Mouse (Mus musculus): ENCODE results near the gene Rbpjl.

Rbpjl gene

DNA sequence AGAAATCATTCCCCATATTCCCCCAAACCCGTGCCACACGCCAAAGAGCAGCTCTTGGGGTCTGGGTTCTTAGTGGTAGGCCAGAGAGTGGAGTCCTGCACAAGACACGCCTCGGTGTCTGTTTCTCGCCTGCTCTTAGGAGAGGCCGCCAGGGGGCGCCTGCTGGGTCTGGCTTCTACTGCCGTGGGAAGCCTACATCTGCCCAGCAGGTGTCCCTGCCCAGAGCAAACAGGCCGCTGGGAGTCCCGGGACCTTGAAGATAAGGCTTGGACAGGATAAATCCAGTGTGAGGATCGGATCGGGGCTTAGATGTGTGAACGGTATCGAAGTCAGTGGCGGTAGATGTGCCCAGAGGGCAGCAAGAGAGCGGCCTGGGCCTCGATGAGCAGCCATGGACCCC lies at the start of gene Rbpjl:
Gene Rbpjl (plus strand): TSS at position 236 of the 400 bp plus-strand sequence.
- DNase-seq = peak; percentile 31

DNA sequence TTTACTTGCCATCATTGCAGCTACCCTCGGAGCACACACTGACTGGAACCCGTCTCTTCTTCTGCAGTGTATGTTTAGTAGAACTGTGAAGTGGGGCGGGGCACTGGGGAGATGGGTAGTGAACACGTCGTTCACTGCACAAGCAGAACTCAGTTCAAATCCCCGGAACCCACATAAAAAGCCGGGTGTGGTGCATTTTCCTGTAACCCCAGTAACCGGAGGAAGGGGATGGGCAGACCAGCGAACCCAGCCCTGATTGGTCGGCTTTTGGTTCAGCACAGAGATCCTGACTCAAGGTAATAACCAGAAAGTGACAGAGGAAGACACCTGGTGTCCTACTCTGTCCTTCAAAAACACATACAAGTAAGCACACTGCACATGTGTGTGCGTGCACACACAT lies 49.6 kb upstream of the Rbpjl start:
- no peak for DNase-seq

DNA sequence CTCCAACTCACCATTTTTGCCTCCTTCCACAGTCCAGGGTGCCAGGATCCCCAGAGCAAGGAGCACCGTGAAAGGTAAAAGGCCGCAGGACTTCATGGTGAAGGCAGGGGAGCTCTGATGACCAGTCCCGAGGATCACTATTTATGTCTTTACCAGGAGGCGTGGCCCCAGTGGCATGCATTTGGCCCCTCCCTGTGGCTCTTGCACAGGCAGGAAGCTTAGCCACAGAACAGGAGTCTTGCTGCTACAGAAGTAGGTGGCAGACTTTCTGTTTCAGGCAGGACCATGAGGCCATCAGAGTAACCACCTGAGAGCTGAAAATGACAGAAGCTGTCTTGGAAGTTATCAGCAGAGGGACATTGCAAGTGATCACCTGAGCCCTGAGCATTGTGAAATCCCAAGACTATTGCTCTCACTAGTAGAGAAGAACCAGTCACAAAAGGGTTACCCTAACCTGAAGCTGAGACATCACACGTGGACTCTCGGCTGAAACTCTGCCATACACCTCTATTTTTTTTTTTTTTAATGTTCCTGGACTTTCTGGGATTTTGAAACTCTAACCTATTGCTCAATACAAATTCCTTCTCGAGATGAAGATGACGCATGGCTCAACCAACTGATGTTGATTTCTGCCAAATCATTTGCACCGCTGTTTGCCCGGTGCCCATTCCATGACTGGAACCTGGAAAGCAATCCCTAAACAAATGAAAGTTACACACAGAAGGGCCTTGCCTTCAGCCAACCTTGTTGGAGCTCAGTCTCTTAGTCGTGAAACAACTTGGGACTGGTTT lies 46.6 kb upstream of the Rbpjl start:
- no peak for DNase-seq

DNA sequence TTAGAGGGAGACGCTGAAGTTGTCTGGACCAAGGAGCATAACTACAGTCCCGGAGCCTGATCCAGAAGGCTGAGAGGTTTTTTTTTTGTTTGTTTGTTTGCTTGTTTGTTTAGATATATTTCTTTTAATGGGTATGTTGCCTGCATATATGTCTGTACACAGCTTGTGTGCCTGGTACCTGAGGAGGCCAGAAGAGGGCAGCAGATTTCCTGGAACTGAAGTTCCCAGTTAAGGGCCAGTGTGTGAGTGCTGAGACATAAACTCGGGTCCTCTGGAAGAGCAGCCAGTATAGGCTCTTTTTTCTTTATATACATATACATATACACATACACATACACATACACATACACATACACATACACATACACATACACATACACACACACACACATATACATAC lies 44.6 kb upstream of the Rbpjl start:
- no peak for DNase-seq

DNA sequence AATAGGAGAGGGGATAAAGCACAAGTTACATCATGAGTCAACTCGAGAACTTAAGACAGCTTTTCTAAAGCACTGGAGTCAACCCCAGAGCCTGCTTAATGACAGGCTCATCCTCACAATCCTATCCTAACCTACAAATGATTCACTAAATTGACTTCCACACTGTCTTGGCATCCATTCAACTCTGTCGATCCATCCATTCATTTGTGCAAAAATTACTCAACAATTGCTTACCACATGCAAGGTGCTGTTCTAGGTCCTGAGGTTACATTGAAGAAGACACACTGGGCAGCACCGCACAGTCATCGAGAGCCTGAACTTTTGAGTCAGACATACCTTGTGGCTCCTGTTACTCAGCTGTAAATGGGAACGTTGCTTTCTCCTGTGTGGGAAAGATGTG lies 43.9 kb upstream of the Rbpjl start:
- no peak for DNase-seq

DNA sequence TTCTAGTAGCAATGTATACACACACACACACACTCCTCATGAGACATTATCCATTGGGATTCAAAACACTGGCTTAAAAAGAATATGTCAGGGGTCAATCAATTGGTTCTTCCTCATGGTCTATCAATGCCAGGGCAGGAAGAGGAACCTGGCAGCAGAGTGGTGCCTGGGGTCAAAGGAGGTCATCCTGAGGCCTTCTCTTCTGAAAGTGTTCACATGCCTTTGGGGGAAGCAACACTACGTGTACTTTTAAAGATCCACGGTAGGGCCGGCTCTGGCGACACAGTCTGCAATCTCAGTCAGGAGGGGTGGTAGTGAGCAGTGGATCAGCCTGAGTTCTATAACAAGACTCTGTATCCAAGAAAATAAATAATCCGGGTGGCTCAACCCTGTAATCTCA lies 43.3 kb upstream of the Rbpjl start:
- DNase-seq = no peak

DNA sequence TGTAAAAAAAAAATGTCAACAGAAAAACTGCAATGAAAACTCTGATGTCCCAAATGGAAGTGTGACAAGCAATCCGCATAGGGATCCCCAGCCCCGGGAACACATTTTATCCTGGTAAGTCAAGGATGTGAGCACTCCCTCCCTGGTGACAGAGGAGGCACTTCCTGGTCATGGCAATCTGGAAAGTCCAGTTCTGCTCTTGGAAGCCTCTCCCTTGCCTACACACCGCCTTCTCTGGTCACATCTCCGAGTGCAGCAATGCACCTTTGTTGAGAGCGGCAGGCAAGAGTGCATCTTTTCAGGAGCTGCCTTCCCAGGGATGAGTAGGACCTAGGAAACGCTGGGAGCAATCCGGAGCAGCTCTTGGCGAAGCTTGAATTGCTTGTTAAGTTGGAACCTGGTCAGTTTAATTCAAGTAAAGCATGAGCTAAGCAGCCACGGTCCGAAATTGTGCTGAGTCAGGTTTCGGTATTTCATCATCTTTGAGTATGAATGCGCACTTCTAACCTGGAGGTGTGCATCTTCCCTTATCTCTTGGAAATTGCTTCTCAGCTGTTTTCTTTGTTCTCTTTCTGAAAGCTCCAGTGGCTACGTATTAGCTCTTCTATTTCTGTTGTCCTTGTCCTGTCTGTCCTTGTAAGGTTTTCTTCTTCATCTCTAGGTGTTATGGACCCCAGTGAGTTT lies 41.8 kb upstream of the Rbpjl start:
- DNase-seq = no peak

DNA sequence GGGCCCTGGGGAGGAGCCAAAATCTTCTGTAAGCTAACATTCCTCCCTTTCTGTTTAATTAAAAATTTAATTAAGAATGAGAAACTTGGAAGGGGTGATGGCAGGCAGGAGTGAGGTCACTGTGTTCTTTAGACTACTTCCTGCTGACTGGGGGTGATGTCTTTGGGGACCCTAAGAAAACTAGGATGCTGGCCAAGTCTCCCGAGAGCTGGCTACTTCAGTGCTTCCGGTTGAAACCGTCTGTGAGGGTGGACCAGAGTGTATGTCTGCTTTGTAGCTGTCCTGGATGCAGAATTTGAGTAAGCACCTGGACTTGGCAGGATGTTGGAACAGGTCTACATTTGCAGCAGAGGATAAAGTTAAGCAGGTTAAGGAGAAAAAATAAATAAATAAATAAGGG lies 36.0 kb upstream of the Rbpjl start:
- no peak for DNase-seq

DNA sequence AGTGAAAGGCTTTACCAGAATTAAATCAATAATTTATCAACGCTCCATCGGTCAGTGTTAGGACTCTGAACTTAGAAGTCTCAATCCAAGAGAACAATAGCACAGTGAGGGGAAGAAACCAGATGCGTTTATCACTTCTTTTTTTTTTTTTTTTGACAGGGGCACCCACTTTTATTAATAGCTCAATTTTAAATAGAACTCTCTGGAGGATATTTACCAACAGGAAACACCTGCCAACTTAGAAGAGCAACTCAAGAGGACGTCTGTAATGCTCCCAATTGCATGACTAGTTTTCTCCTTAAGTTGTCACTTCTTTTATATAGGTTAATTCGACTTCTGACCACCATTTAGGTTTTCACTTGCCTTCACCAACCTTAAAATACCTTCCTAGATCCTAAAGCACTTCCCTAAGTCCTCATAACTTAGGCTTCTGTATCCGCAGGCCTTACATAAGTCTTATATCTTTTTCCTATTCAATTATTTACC lies 34.3 kb upstream of the Rbpjl start:
- DNase-seq = no peak

DNA sequence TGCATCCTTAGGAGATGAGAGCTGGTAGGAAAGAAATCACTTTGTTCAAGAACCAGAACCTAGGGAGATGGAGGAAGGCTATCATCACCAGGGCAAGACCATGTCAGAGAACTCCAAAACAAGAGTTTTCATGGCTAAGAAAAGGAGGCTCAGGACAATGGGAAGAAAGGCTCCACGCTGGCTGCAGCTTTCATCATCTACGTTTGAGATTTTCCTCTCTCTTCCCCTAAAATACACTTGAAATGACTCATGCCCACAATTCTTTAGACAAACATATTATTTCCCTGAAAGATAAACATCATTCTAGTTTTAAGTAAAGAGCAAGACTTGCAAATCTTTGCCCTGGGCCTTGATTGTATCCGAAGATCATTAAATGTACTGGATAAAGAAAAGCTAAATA lies 31.6 kb upstream of the Rbpjl start:
- no peak for DNase-seq

DNA sequence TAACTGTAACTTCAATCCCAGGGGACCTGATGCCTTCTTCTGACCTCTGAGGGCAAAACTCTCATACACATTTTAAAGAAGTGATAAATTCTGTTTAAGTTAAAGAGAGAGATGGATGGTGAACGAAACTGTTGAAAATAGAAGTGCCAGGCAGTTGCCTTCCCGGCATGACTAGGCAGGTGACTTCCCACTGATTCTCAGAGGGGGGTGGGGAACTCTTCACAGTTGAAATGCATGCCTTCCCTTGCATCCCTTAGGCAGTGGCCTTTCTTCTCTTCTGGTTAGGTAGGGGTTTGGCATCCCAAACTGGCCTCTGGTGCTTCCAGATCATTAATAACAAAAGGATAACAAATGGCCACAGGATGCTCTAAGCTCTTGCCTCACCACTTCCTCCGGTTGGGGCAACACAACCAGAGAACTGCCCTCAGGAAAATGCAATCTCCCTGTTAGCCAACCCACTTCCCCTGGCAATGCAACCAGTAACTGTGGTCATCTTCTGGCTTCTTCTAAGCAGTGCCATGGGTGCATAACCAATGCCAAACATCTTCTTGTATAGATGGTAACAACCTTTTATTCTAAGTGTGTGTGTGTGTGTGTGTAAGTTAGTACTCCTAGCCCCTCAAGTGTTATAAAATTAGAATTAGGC lies 30.4 kb upstream of the Rbpjl start:
- DNase-seq = no peak

DNA sequence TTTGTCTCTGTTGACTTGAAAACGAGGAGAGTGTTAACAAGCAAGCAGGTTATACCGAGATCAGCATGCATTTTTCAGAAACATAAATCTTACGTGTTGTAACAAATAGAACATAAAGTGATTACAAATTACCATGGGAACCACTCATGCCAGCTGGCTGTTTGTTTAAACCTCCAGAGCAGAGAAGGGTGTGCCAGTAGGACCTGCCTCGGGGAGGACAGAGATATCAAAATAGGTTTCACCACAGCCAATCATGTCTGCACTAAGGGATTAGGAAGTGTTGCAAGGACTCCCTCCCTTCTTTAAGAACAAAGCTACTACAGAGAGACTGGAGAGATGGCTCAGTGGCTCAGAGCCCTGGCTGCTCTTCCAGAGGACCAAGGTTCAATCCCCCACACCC lies 29.8 kb upstream of the Rbpjl start:
- DNase-seq = no peak

DNA sequence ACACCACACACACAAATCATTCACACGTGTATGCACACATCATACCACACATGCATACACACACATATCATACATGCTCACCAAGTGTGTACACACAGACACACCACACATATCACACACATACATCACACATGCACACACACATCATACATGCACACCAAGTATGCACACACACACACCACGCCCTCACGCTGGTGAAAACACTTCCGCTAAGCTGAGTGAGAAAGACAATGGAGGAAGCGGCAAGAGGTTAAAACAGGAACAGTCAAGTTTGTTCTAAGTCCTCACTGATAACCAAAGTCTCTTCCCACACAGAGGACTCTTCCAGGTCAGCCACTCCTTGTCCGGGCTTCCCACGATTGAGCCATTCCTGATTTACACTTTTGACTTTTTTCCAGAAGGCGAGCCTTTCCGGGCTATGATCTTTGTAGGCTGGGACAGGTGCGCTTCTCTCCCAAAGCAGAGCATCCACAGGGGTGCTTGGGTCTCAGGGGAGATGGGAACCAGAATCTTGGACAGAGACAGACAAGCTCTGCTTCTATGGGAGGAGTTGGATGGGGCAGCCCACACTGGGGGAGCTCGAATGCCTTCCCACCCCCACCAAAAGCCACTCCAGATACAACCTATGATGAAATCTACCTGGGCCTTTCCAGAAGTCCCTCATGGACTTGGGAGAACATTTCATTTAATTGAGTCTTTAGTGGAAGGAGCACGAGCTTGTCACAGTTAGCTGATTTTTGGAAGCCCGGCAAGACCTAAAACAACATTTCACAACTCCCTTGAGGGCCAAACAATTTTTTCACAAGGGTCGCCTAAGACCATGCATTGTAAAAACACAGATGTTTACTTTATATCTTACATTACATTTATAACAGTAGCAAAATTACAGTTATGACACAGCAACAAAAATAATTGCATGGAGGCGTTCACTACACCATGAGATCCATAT lies 25.2 kb upstream of the Rbpjl start:
- no peak for DNase-seq

DNA sequence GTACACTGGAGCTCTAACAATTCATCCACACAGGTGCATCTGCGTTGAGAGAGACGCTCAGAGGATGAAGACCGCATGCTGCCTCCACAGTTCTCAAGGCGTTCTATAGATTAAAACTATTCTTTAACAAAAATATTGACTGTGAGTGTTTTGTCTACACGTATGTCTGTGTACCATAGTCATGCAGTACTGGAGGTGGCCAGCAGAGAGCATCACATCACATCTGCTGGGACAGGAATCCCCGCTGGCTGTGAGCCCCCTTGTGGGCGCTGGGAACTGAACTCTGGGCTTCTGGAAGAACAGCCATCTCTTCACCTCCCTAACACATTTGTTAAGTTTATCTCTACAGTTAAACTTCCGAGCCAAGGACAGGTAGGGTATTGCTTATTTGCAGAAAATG lies 21.2 kb upstream of the Rbpjl start:
- no peak for DNase-seq

DNA sequence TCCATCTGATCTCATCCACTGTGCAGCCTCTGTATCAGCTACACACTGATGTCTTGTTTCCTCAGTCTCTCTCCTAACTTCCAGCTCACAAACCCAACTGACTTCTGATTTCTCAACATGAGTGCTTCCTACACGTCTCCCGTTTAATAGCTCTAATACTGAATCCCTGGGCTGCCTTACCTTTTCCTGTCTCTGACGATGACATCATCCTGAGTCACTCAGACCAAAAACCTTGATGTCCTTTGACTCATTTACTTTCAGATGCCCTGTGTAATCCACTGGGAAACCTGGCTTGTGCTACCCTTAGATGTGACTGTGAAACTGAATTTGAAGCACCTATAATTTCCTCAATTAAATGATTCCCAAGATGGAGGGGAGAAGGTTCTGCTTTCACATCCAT lies 20.0 kb upstream of the Rbpjl start:
- no peak for DNase-seq

DNA sequence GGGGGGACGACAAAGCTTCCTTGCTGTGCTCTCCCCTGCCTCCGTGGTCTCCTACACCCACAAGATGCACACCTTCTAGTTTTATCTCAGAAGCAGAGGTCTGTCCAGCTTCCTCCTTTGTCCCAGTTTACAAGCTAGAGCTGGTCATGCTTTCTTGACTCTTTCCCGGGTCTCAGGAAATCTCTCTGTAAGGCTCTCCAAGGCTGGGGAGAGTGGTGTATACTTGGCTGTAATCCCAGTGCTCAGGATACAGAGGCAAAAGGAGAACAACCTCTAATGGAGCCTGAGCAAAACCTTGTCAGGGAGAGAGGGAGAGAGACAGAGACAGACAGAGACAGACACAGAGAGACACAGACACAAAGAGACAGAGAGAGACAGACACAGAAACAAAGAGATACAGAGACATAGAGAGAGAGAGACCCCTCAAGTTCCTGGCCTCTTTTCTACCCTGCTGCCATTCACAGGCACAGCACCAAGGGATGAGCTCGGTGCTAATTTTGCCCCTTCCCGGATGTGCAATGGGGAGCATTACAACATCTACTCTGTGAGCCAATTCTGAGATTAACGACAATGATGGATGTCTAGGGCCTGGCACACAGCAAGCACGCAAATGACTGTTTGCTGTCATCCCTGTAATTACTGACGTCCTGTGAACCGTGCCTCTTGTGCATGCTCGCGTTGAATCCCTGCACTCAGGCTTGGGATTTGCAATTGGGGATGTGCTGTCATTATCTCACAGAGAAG lies 19.1 kb upstream of the Rbpjl start:
- DNase-seq = no peak

DNA sequence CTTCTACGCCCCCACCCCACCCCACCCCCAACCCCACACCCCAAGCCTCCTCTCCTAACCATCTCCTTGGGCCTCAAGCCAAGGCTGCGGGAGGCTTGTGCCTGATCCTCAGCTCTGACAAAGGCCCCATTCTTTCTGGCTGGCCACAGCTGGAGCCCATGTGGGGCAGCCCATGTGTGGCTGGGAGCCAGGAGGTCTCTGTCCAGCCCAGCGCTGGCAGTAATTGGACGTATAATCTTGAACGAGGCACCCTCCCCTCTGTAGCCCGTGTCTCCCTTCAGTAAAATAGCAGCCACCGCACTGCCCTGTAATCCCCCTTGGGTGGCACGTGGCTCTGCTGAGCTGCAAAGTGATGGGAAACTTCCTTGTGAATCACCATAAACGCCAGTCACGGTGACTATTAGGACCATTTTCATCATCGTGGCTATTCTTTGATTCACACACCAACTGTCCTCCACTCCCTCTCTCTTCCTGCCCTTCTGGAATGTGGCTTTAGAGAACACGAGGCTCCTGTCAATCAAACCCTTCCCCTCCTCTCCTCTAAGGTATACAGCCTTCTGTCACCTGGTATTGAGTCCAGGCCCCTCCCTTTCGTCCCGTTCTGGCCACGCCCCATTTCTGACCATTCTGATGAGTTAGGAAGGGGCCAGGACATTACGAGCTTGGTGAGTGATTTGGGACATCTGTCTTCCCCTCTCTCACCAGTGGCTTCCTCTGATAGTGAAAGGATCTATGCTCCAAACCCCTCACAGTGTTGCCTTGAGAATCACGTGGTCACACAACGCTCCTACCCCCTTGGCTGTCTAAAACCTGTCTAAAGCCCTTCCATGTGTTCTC lies 16.8 kb upstream of the Rbpjl start:
- no peak for DNase-seq

DNA sequence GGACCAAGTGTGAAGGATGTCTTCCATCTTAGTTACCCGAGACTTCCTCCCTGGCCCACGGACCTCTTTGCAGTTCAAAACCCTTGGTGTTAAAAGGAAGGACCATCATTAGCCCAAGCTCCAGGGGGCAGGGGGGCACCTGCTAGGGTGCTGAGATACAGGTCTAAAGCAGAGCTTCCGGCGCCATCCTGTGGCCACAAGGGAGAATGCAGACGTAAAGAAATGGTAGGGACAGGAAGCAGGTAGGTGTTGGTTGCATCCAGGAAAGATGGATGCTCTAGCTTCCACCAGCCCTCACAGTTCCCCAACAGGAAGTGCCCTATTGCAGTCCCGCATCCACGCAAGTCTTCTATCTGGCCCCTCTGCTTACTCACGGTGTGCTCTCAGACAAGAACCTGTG lies 16.0 kb upstream of the Rbpjl start:
- no peak for DNase-seq

DNA sequence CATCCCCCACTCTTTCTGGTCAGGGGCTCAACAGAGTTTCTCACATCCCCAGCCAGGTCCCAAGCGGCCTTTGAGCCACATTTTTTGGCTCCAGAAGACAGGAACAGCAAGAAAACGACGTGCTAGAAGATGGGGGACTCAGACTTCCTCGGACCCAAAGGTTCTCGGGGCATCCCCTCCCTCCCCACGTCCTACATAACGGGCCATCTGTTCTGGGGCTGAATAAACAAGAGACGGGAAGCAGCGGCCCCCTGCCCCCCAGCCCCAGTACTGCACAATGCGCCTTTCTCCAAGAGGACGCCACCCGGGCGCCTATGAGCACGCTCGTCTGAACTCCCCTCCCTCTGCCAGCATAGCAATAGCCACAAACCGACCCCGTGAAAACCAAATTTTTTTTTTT lies 13.9 kb upstream of the Rbpjl start, which contains the start of gene Slpi:
Gene Slpi (minus strand): TSS at position 76 of the 400 bp plus-strand sequence.
- no peak for DNase-seq

DNA sequence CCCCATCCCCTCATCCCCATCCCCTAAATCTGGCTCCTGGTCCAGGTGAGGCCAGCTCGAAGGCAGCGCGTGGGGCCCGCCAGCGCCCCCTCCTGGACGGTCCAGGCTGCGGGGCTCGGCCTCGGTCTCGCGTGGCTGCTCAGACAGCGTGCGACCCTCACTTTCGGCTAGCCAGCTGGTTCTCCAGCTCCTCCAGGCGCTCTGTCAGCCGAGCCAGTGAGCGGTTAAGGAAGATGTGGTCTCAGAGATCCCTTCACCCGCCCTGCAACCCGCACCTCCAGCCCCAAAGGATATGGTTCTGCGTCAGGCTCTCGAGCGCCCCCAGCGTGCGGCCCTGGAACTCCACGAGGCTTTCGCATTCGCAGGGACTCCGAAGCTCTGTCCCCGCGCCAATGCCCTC lies 13.4 kb upstream of the Rbpjl start:
- peak; percentile 80 for DNase-seq

DNA sequence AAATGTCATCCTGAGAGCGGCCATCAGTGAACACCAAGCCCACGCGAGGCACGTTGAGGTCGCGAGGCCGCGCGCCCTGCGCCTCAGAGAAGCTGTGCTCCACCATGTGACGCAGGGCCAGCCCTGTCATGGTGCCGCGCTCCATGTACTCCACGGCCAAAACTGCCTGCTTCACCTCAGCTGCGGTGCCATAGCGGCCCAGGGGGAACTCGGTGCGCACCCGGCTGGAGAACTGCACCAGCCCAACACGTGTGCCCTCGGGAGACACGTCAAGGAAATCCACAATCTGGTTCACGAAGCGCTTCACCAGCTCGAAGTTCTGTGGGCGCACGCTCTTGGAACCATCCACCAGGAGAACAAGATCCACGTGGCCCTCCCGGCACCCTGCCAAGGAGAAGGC lies 9.8 kb upstream of the Rbpjl start:
- no peak for DNase-seq

Data from cerebellum, adult 11 months (tissue).